Mouse (Mus musculus): ENCODE data around the gene 4932438H23Rik.
A peak's percentile ranks its signal among the peaks of the same experiment; 100 is the strongest.

4932438H23Rik gene

GRCm38 (mm10) chr16:91057261-91057660, 37.7 kb downstream of the 4932438H23Rik start:
- no peak for DNase-seq (ENCODE audit: low spot score)

- DNase-seq (ENCODE audit: low spot score) = peak; percentile 38
Measured at GRCm38 (mm10) chr16:91056043-91056821, 38.7 kb downstream of the 4932438H23Rik start.

GRCm38 (mm10) chr16:91055150-91055549, 39.8 kb downstream of the 4932438H23Rik start:
- DNase-seq (ENCODE audit: low spot score) = no peak

GRCm38 (mm10) chr16:91053599-91053998, 41.3 kb downstream of the 4932438H23Rik start:
- DNase-seq (ENCODE audit: low spot score) = no peak

GRCm38 (mm10) chr16:91045511-91045910, 49.4 kb downstream of the 4932438H23Rik start:
- DNase-seq (ENCODE audit: low spot score) = peak; percentile 66

DNA sequence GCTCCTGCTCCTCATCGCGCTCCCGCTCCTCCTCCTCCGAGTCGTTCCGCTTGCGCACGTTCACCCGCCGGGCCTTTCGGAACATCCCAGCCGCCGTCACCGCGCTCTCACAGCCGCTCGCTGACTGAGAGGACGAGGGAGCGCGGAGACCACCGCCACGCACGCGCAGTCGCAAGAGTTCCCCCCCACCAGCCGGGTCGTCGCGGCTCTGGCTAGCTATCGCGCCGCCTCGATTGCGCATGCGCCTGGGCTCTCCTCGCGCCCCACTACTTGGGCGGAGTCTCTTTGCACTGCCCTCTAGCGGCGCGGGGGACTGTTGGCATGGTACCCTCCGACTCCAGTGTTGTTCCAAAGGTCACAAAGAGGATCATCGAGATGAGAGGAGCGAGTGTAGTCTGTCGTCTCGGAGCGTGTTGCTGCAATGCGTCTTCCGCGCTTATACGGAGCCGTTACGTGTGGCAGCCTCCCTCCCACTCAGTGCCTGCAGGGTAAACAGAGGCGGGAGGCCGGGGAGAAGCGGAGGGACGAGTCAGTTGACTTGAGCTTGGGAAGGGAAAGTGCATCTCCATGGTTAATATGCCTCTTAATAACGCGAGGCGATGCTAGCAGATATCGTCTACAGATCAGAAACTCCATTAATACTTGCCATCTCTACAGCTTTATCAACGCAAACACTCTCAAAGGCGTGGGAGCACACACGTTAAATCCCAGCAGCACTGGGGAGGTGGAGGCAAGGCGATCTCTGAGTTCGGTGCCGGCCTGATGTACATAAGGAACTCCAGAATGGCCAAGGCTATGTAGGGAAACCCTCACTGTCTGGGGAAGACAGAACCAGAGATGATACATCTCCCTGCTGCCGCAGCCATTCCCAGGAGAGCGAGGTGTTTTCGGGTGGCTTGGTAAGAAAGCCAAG, 50.4 kb downstream of the 4932438H23Rik start, which contains the start of gene Paxbp1:
Gene Paxbp1 (minus strand): TSS at position 274 of the 913 bp plus-strand sequence.
- peak; percentile 98 for DNase-seq (ENCODE audit: low spot score)

DNA sequence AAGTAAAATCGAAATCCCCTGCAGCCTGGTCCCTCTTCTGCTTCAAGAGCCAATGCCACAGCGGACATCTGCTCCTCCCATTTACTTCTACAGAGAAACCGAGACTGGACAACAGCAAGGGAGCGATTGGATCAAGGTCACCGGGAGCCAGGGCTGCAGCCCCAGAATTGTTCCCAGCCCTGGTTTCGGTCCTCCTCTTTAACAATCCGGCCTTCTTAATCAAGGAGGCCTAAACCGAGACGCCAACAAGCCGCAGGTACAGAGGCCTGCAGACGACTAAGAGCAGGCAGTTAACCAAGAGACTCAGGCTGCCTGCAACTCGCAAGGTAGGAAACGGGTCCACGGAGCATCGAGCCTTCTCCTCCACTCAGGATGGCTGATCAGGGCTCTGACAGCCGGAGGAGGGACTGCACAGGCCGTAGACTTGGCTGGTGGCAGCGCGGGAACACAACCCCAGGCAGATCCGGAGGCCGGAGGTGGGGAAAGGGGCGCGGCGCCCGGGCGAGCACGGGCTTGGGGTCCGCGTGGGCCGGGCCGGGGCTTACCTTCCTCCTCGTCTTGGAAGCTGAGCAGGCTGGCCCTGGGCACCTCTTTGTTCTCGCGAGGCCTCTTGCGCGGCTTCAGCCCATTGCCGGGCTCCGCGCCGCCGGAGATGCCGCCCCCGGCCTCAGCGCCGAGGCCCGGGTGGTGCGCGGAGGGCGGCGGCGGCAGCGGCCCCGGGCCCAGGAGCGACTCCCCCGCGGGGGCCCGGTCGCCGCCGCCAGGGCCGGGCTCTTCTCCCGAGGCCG, 51.3 kb downstream of the 4932438H23Rik start:
- DNase-seq (ENCODE audit: low spot score) = peak; percentile 75

GRCm38 (mm10) chr16:91042640-91043039, 52.3 kb downstream of the 4932438H23Rik start:
- no peak for DNase-seq (ENCODE audit: low spot score)

GRCm38 (mm10) chr16:91035866-91036265, 59.1 kb downstream of the 4932438H23Rik start:
- no peak for DNase-seq (ENCODE audit: low spot score)

- no peak for DNase-seq (ENCODE audit: low spot score)
Measured at GRCm38 (mm10) chr16:91030751-91031150, 64.2 kb downstream of the 4932438H23Rik start.

- no peak for DNase-seq (ENCODE audit: low spot score)
Measured at GRCm38 (mm10) chr16:91029901-91030300, 65.0 kb downstream of the 4932438H23Rik start.

DNA sequence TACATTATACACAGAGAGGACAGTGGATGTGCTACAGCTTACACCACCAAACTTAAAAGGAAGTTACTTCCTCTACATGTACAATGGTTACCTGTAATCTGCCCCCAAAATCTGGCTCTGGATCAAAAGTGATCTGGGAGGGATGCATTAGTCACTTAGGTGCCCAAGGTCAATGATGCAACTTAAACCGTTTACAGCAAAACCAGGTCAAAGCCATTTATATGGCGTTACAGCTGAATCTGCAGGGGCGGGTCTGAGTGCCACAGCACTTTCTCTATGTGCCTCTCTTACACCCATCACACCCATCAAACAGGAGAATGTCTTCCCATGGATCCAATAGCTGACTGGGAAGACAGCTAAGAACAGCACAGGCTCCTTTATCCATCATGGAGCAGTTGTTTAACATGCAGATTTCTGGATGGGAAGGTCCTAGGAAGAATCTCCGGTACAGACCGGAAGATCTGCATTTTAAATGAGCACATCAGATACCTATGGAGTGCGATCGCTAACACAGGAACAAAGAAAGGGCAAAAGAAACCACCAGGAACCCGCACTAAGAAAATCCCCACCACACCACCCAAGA, 65.7 kb downstream of the 4932438H23Rik start:
- no peak for DNase-seq (ENCODE audit: low spot score)

GRCm38 (mm10) chr16:91026290-91026689, 68.6 kb downstream of the 4932438H23Rik start:
- no peak for DNase-seq (ENCODE audit: low spot score)

- no peak for DNase-seq (ENCODE audit: low spot score)
Measured at GRCm38 (mm10) chr16:91023384-91023783, 71.5 kb downstream of the 4932438H23Rik start.

GRCm38 (mm10) chr16:91020842-91021483, 74.0 kb downstream of the 4932438H23Rik start:
- DNase-seq (ENCODE audit: low spot score) = no peak

DNA sequence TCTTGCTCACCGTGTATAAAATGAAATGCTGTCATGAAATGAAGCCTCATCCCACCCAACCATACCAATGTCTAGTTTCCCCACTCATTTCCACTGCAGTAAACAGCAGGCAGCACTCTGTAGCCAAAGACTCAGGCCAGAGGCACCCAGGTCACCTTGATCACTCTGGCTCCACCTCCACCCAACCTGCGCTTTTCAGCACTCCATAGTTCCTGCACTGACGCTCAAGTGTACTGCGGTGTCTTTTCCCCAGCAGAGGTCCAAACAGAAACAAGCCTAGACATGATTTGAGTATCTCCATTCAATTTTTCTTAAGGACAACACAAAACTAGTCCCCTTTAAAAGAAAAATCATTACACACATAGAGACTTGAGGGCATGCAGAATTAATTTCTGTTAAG, 75.4 kb downstream of the 4932438H23Rik start:
- DNase-seq (ENCODE audit: low spot score) = no peak

GRCm38 (mm10) chr16:91015761-91016160, 79.2 kb downstream of the 4932438H23Rik start:
- DNase-seq (ENCODE audit: low spot score) = no peak

DNA sequence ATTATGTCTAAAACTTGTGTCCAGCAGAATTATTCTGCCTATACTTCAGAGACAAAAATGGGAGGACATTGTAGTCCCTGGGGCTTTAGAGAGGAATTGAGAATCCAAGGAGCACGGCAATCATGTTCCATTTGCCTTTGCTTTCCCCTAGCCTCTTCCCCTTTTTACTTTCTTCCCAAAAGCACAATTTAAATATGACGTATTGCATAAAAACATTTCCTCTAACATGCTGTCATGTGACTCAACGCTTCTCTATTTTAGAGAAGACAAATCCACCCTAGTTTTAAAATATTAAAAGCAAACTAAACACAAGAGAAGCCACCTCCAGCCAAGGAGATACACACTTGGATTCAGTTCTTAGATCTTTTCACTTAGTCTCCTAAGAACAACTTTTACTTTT, 83.1 kb downstream of the 4932438H23Rik start:
- no peak for DNase-seq (ENCODE audit: low spot score)

- peak; percentile 94 for DNase-seq (ENCODE audit: low spot score)
Measured at GRCm38 (mm10) chr16:91011021-91011683, 83.8 kb downstream of the 4932438H23Rik start, which contains the start of gene Synj1. Gene Synj1, minus strand, starts transcription at chr16:91011308.

- peak; percentile 67 for DNase-seq (ENCODE audit: low spot score)
Measured at GRCm38 (mm10) chr16:91010581-91011020, 84.3 kb downstream of the 4932438H23Rik start.

Measured in testis, postnatal 14 days (tissue).